Mouse (Mus musculus) spleen, adult 2 months (tissue): ENCODE results near the gene Arhgap18.

Experiments used
- CTCF ChIP-seq: fragments of 200-500 bp; IDR thresholded peaks from 2 replicates; pipeline ENCODE4 v1.5.1; 2011; ENCODE audit warnings: mild to moderate bottlenecking, inconsistent platforms; ENCODE audit not compliant: insufficient read depth, insufficient read length, insufficient replicate concordance; ENCODE audit errors: extremely low read depth
- POLR2A ChIP-seq: fragments of 200-500 bp; IDR thresholded peaks from 2 replicates; pipeline ENCODE4 v1.6.1; 2011; ENCODE audit warnings: low read depth, low read length, inconsistent platforms

DNA sequence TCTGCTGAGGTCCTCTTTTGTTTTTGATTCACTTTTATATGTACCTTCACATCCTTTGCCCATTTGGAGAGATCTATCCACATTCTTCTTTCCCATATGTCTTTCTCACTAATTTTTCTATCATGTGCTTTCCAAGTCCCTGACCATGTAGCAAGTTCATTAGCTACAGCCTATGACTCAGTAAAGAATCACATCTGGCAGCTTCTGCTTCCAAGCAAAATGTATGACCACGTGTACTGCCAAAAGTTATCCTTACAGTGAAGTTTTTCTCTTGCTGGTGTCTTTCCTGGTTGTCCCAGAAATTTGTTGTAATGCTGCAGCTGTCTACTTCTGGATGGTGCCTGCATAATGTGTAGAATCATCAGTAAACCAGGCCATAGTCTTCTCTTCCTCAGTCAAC lies 147.2 kb downstream of the Arhgap18 start:
- TF ChIP-seq CTCF (no peak), POLR2A (no peak)
